Mouse (Mus musculus): Measurements from ENCODE around the gene Dpysl4.

Gene Dpysl4

GRCm38 (mm10) chr7:139085629-139086194, at the start of gene Dpysl4:
Gene Dpysl4 (plus strand): TSS chr7:139086001.
- peak; percentile 93 for DNase-seq

GRCm38 (mm10) chr7:139063406-139063805, 22.4 kb upstream of the Dpysl4 start:
- DNase-seq = no peak

- peak; percentile 72 for DNase-seq
These were observed 17.6 kb upstream of the Dpysl4 start for GRCm38 (mm10) chr7:139068182-139068623.

- no peak for DNase-seq
These were observed 11.6 kb upstream of the Dpysl4 start for GRCm38 (mm10) chr7:139074189-139074588.

GRCm38 (mm10) chr7:139075054-139075794, 10.6 kb upstream of the Dpysl4 start:
- DNase-seq = no peak

GRCm38 (mm10) chr7:139077283-139077682, 8.5 kb upstream of the Dpysl4 start:
- DNase-seq = no peak

DNA sequence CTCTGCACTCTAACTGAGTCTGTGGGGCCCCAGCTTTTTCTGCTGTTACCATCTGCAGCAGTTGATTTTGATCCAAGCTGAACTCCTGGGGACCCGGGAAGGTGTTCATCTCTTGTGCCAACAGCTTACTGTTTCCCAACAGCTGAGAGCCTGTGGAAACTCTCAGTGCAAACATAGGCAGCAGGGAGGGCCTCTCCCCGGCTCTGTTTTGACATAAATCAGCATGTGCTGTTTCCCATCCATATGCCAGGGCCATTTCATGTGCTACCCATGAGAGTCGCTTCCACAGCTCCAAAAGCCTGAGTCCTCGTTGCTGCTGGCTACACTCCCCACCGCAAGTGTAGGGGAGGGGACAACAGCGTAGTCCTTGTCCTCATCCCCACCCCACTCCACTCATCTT, 7.6 kb upstream of the Dpysl4 start:
- no peak for DNase-seq

- DNase-seq = no peak
These were observed 6.7 kb upstream of the Dpysl4 start for GRCm38 (mm10) chr7:139079141-139079540.

- DNase-seq = no peak
These were observed 5.1 kb upstream of the Dpysl4 start for GRCm38 (mm10) chr7:139080714-139081113.

DNA sequence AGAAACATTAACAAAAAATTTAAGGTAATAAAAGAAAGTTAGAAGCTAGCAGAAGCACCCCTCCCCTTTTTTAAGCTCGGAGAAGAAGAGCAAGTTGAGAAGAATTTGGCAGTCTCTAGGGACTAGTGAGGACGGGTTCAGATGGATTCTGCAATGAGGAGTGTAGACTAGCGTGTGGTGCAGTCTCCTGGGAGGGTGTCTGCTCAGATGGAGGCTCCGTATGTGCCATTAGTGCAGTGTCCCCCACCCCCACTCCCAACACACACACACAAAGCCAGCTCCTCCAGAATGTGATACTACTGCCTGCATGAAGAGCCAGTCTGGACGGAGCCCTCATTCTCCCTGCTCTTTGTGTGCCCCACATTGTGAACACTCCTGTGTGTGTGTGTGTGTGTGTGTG, 4.6 kb upstream of the Dpysl4 start:
- DNase-seq = no peak

- no peak for DNase-seq
These were observed 3.5 kb upstream of the Dpysl4 start for GRCm38 (mm10) chr7:139082281-139082680.

DNA sequence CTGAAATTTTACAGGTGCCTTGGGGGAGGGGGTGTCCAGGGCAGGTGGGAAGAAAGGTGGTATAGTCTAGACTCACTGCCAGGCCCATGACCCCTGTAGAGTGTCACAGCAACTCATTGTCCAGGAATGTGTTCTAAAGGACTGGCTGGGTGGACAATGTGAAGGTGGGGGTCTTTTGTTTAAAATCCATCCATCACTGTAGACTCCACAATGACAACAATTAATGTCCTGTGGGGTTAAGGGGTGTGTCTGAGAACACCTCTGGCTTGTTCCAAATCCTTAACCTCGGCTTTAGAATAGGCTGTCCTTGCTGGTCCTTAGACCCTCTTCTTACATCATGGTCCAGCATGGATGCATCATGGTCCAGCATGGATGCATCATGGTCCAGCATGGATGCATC, 1.5 kb upstream of the Dpysl4 start:
- DNase-seq = no peak

GRCm38 (mm10) chr7:139086195-139087158, 676 bp downstream of the Dpysl4 start:
- no peak for DNase-seq

GRCm38 (mm10) chr7:139087801-139088200, 2.0 kb downstream of the Dpysl4 start:
- DNase-seq = no peak

DNA sequence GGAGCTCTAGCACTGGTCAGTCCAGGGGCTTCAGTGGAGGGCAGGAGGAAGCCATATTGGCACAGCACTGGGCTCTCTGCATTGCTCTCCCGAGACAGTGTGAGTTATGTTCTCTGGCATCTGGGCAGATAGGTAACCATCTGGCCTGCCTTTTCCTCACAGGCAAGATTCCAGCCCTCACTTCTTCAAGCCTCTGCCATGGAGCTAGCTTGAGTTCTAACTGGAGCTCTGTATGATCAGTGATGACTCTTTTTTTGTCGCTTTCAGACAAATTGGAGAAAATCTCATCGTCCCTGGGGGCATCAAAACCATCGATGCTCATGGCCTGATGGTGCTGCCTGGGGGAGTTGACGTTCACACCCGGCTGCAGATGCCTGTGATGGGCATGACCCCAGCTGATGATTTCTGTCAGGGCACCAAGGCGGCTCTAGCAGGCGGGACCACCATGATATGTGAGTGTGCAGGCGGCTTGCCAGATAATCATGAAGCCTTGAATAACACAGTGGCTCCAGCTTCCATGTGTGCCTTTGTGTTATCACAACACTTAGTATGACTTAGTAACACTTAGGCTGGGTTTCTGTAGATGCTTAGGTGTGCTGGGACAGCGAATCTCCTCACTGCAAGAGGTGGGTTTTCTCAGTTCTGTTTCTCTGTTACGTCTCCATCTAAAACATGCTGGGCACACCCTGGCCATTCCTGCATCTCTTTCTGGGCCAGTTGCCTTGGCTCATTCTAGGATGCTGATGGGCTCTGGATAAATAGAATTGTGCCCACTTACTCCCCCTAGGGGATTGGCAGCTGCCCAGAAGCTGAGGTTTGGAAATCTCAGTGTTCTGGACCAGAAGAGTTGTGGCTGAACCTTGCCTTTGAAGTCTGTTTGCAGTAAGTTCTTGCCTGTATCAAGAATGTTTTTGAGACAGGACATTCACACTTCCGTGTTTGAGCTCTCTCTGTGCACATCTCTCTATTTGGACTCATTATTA, 4.4 kb downstream of the Dpysl4 start:
- no peak for DNase-seq

DNA sequence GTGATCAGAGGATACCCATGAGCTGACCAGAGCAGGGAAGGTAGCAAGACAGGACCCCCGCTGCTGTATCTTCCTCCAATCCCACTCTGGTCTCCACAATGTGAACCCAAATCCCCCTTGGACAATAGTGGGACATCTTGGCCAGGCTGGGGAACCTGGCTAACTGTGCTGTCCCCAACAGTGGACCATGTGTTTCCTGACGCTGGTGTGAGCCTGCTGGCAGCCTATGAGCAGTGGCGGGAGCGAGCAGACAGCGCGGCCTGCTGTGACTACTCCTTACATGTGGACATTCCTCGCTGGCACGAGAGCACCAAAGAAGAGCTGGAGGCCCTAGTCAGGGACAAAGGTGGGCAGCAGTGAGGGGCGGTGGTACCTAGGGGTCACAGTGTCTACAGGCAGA, 5.9 kb downstream of the Dpysl4 start:
- no peak for DNase-seq

GRCm38 (mm10) chr7:139092676-139093075, 6.9 kb downstream of the Dpysl4 start:
- no peak for DNase-seq

DNA sequence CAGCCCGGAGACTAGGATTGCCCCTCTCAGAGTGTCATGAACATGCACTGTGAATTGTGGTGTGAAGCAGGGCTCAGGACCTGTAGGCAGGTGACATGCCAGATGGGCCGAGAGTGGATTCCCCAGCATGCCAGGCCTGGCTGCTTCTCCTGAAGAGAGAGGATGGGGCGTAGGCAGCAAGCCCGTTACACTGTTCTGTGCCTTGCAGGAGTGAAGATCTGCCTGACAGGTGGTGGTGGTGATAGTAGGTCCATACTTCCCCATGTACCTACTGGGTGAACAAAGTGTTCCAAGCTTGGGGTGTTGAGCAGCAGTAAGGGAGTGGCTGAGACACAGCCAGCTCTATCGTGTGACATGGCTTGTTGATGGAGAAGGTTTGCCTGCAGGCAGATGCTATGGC, 7.3 kb downstream of the Dpysl4 start:
- peak; percentile 60 for DNase-seq

DNA sequence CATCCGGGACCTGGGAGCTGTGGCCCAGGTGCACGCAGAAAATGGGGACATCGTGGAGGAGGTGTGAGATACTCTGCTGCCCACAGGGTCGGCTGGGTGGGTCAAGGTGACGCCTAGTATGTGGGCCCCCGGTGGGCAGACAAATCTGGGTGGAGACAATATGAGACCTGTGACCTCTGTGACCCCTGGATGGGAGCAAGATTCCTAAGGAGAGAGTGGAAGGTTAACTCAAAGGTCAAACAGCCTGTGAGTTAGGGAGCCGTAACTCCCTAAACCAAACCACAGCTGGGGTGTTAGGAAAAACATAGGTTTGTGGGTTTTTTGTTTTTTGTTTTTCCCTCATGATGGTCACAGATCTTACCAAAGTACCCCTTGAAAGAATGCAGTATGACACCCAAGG, 8.0 kb downstream of the Dpysl4 start:
- DNase-seq = no peak

DNA sequence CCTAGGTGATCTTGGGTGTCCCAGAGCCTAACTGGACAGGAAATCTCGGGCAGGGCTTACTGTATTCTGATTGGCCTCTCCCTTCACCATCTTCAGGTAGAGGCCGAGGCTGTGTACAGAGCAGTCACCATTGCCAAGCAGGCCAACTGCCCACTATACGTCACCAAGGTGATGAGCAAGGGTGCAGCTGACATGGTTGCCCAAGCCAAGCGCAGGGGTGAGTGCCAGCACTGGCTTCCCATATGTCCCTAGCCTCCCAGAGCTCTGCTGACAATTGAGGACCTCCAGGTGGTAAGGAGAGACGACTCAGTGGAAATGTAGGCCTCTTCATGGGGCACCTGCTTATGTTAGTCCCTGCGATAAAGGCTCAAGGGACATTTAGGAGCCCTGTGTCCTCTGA, 9.0 kb downstream of the Dpysl4 start:
- DNase-seq = no peak

GRCm38 (mm10) chr7:139095282-139095681, 9.5 kb downstream of the Dpysl4 start:
- no peak for DNase-seq

- no peak for DNase-seq
These were observed 10.6 kb downstream of the Dpysl4 start for GRCm38 (mm10) chr7:139096399-139096798.
